Mouse (Mus musculus): ENCODE measurements around the gene Aadac. TPM values are rescaled to one million over a fixed set of nuclear protein-coding genes. Genes with fewer than 3 reads are reported as not detected.

The Aadac gene
- not detected in 2 replicates for polyA plus RNA-seq (2014; fragmentation: Nextera tagmentation; extraction: Ambion mirVana)

DNA sequence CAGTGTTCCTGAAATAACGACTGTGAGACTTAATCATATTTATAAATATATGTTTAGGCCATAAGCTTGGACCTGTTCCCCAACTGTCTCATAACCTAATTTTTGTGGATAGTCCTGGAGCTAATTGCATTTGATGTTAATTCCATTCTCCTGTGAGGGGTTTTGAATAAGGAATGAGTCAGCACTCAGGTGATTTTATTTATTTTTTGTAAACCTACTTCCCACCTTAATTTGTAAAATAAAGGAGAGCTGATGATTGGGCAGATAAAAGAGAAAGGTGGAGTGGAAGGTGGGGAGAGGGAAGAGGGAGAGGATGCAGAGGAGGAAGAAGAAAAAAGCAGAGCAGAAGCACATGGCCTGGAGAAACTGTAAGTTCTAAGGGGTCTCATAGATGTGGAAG is at the start of gene Aadac:
Gene Aadac, plus strand, starts transcription at position 301 of the 400 bp plus-strand sequence.
- no peaks in the 10 kb centered on the region for H3K9me3 ChIP-seq (ENCODE audit: control insufficient read depth, low read length)
- no peak within 1 kb of the TSS for H3K4me2 ChIP-seq (ENCODE audit: low read depth, low read length)
- WGBS: 86% methylated on average over 1 of the region's 1 CpGs
- no peaks in the 10 kb centered on the region for H3K27me3 ChIP-seq (ENCODE audit: control insufficient read depth, insufficient read depth, low read length)
- H3K9ac ChIP-seq (replicated peaks; ENCODE audit: low read depth, low read length): no peak within 1 kb of the TSS
- no peak within 1 kb of the TSS for H3K4me3 ChIP-seq (ENCODE audit: low read depth, low read length)
- H3K4me1 ChIP-seq (ENCODE audit: control insufficient read depth, insufficient read depth, low read length): no peaks in the 10 kb centered on the region
- ATAC-seq (ENCODE audit: low read depth): no peak
- H3K36me3 ChIP-seq (ENCODE audit: control insufficient read depth, insufficient read depth, low read length): no peaks in the 10 kb centered on the region
- no peak within 1 kb of the TSS for H3K27ac ChIP-seq (ENCODE audit: low read depth, low read length)

DNA sequence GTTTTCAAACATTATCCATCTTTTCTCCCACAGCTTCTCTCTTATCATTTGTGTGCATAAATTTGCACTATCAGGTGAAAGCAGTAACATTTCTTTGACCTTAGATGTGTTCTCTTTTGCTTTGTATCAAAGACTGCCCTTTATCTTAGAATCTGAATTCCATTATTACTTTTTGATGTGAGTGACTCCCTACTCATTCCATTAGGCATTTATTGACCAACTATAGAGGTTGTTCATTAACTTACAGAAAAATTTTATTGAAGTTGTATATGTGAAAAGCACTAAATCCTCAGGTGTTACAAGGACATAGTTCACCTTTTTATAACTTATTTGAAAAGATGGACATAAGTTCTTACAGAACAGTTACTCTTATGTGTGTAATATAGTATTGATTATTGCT is 21.9 kb upstream of the Aadac start:
- Histone ChIP-seq H3K27me3 (ENCODE audit: control insufficient read depth, insufficient read depth, low read length) (no peaks in the 10 kb centered on the region), H3K4me2 (ENCODE audit: low read depth, low read length) (no peak overlapping the region), H3K4me1 (ENCODE audit: control insufficient read depth, insufficient read depth, low read length) (no peaks in the 10 kb centered on the region), H3K9me3 (ENCODE audit: control insufficient read depth, low read length) (no peaks in the 10 kb centered on the region), H3K27ac (ENCODE audit: low read depth, low read length) (no peak overlapping the region), H3K4me3 (ENCODE audit: low read depth, low read length) (no peak overlapping the region), H3K36me3 (ENCODE audit: control insufficient read depth, insufficient read depth, low read length) (no peaks in the 10 kb centered on the region), H3K9ac (replicated peaks; ENCODE audit: low read depth, low read length) (no peak overlapping the region)
- ATAC-seq (ENCODE audit: low read depth): no peak

DNA sequence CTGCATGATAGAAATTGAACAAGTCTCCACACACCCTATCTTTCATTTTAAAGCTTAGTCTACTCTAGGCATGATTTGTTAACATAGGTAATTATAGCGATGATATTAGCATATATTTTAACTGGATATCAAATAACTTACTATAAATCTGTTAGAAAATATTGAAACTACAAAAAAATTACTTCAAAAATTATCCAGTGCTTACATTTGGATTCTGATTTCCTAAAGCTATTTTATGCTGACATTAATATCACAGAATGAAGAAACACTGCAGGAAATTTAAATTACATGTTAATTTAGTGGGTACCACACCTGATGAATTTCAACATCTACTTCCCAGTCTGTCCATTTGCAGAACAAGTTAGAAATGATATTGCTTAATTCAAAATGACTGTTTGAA is 19.1 kb upstream of the Aadac start, which contains the start of gene Aadacl2:
Gene Aadacl2, plus strand, starts transcription at position 301 of the 400 bp plus-strand sequence.
- Histone ChIP-seq H3K9me3 (ENCODE audit: control insufficient read depth, low read length) (no peaks in the 10 kb centered on the region), H3K27ac (ENCODE audit: low read depth, low read length) (no peak within 1 kb of the TSS), H3K27me3 (ENCODE audit: control insufficient read depth, insufficient read depth, low read length) (no peaks in the 10 kb centered on the region), H3K4me3 (ENCODE audit: low read depth, low read length) (no peak within 1 kb of the TSS), H3K4me1 (ENCODE audit: control insufficient read depth, insufficient read depth, low read length) (no peaks in the 10 kb centered on the region), H3K4me2 (ENCODE audit: low read depth, low read length) (no peak within 1 kb of the TSS), H3K9ac (replicated peaks; ENCODE audit: low read depth, low read length) (no peak within 1 kb of the TSS), H3K36me3 (ENCODE audit: control insufficient read depth, insufficient read depth, low read length) (no peaks in the 10 kb centered on the region)
- ATAC-seq (ENCODE audit: low read depth): no peak
- WGBS: 86% methylated on average over 1 of the region's 1 CpGs

DNA sequence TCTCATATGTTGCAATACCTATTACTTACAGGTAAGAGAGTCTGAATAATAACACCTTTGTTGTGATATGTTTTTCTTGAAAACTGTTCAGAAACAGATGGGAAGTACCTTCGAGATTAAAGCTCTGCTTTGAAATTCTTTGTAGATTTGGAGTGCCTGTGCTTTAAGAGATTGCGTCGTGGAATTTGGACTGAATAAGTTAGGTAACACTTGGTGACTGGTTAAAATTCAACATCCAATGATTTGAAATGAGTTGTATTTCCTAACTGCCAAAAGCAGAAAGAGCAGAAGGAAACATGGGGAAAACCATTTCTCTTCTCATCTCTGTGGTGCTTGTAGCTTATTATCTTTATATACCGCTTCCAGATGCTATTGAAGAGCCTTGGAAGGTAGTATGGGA is 6.0 kb downstream of the Aadac start:
- Histone ChIP-seq H3K36me3 (ENCODE audit: control insufficient read depth, insufficient read depth, low read length) (no peaks in the 10 kb centered on the region), H3K4me2 (ENCODE audit: low read depth, low read length) (no peak overlapping the region), H3K27ac (ENCODE audit: low read depth, low read length) (no peak overlapping the region), H3K27me3 (ENCODE audit: control insufficient read depth, insufficient read depth, low read length) (no peaks in the 10 kb centered on the region), H3K9ac (replicated peaks; ENCODE audit: low read depth, low read length) (no peak overlapping the region), H3K9me3 (ENCODE audit: control insufficient read depth, low read length) (no peaks in the 10 kb centered on the region), H3K4me3 (ENCODE audit: low read depth, low read length) (no peak overlapping the region), H3K4me1 (ENCODE audit: control insufficient read depth, insufficient read depth, low read length) (no peaks in the 10 kb centered on the region)
- no peak for ATAC-seq (ENCODE audit: low read depth)
- WGBS: 92% methylated on average over 4 of the region's 4 CpGs

DNA sequence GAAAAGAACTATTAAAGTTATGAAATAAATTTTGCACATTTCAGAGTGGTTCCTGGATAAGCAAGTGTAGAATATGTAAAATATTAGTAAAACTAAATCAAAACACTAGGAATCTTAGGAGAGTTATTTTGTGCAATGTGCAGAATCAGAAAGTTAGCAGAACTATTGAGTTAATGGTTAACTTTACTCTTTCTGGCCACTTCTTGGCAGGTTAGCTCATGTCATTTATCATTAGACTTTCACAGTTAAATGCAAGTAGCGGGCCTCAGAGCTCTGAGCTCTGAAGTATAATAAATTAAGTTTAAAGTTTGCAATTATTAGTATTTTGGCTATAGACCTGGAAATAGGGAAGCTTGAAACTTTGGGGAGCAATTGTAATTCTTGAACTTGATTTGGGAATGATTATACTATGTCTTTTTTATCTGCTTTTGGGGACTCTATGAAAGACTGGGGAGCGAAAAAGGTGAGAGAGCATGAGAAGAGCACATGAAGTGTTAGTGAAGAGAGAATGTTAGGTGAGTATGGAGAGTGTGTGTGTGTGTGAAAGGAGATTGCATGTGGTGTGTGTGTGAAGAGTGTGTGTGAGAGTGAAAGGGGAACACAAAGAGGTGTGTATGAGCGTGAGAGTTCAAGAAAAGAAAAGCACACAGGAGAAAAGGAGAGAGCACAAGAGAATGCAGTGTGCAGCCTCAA is 20.9 kb downstream of the Aadac start:
- Histone ChIP-seq H3K27ac (ENCODE audit: low read depth, low read length) (no peak overlapping the region), H3K27me3 (ENCODE audit: control insufficient read depth, insufficient read depth, low read length) (no peaks in the 10 kb centered on the region), H3K4me3 (ENCODE audit: low read depth, low read length) (no peak overlapping the region), H3K9me3 (ENCODE audit: control insufficient read depth, low read length) (no peaks in the 10 kb centered on the region), H3K4me1 (ENCODE audit: control insufficient read depth, insufficient read depth, low read length) (no peaks in the 10 kb centered on the region), H3K4me2 (ENCODE audit: low read depth, low read length) (no peak overlapping the region), H3K36me3 (ENCODE audit: control insufficient read depth, insufficient read depth, low read length) (no peaks in the 10 kb centered on the region), H3K9ac (replicated peaks; ENCODE audit: low read depth, low read length) (no peak overlapping the region)
- ATAC-seq (ENCODE audit: low read depth): no peak
- 78% methylated on average over 3 of the region's 3 CpGs for WGBS

DNA sequence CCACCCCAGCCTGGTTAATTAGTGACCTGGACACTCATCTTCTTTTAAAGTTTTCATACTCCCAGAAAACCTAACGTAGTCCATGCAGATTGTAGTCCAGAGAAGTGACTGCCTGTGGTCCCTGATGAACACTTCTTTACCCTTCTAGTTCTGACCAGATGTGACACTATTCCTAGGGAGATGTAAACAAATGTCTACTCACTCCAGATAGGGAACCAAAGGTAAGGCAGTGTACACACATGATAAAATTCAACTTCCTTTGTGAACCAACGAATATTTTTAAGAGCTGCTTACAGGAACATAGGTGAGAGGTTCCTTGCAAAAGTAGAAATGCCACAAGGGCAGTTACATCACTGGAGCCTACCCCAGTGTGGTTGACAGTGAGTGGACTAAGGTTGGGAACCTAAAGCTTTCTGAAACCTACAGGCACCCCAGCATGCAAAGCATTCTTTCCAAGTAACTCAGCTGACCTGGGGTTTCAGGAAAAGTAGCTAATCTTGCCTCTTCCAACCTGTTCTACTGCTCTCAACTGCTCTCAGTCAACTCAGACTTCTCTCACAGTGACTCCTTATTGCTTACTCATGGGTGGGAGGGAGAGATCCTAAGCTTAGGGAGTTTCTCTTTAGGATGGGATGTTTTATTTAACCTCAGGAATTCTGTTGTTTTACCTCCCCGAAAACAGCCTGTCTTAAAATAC is 27.9 kb downstream of the Aadac start:
- WGBS: 85% methylated on average over 3 of the region's 3 CpGs
- Histone ChIP-seq H3K9ac (replicated peaks; ENCODE audit: low read depth, low read length) (no peak overlapping the region), H3K4me1 (ENCODE audit: control insufficient read depth, insufficient read depth, low read length) (no peaks in the 10 kb centered on the region), H3K4me3 (ENCODE audit: low read depth, low read length) (no peak overlapping the region), H3K27me3 (ENCODE audit: control insufficient read depth, insufficient read depth, low read length) (no peaks in the 10 kb centered on the region), H3K4me2 (ENCODE audit: low read depth, low read length) (no peak overlapping the region), H3K27ac (ENCODE audit: low read depth, low read length) (no peak overlapping the region), H3K9me3 (ENCODE audit: control insufficient read depth, low read length) (no peaks in the 10 kb centered on the region), H3K36me3 (ENCODE audit: control insufficient read depth, insufficient read depth, low read length) (no peaks in the 10 kb centered on the region)
- ATAC-seq (ENCODE audit: low read depth): no peak

DNA sequence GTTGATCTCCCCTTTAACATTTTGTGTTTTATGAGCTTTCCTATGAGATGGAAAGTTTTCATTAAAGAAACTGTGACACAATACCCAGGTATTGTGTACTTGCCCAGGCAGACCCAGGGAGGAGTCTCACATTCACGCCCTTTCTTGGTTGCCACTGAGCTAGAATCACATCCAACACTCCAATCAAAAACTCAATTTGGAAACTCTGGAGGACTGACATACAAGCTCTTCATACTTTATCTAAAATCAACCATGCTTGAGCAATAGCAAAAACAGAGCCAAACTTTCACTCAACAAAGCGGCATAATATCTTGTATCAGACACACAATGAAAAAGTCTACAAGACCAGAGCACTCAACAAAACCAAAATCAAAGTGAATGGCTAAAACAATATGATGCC is 28.4 kb downstream of the Aadac start:
- no peak overlapping the region for H3K27ac ChIP-seq (ENCODE audit: low read depth, low read length)

DNA sequence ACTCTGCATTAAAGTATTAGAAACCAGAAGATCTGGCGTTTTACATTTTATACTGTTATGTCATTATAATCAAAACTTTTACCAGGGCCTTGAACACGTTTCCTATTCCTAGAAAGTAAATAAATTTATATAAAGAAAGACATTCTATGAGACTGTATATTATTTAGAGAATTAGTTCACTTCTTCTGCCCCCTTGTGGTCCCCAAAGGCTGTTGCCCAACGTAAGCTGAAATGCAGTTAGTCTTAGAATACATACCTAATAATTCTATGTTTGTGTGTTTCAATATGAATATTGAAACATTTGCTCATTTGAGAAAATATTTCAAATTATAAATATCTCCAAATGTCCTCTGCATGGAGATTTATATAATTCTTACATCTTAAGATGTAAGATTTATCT is 30.9 kb downstream of the Aadac start:
- Histone ChIP-seq H3K4me3 (ENCODE audit: low read depth, low read length) (no peak overlapping the region), H3K4me1 (ENCODE audit: control insufficient read depth, insufficient read depth, low read length) (no peaks in the 10 kb centered on the region), H3K9ac (replicated peaks; ENCODE audit: low read depth, low read length) (no peak overlapping the region), H3K27me3 (ENCODE audit: control insufficient read depth, insufficient read depth, low read length) (no peaks in the 10 kb centered on the region), H3K36me3 (ENCODE audit: control insufficient read depth, insufficient read depth, low read length) (no peaks in the 10 kb centered on the region), H3K27ac (ENCODE audit: low read depth, low read length) (no peak overlapping the region), H3K4me2 (ENCODE audit: low read depth, low read length) (no peak overlapping the region), H3K9me3 (ENCODE audit: control insufficient read depth, low read length) (no peaks in the 10 kb centered on the region)
- WGBS: 32% methylated on average over 3 of the region's 3 CpGs
- ATAC-seq (ENCODE audit: low read depth): no peak

More for the DNA sequence above, 28.4 kb downstream of the Aadac start:
- ATAC-seq (ENCODE audit: low read depth): no peak
- Histone ChIP-seq H3K4me2 (ENCODE audit: low read depth, low read length) (no peak overlapping the region), H3K9me3 (ENCODE audit: control insufficient read depth, low read length) (no peaks in the 10 kb centered on the region), H3K9ac (replicated peaks; ENCODE audit: low read depth, low read length) (no peak overlapping the region), H3K4me3 (ENCODE audit: low read depth, low read length) (no peak overlapping the region), H3K36me3 (ENCODE audit: control insufficient read depth, insufficient read depth, low read length) (no peaks in the 10 kb centered on the region), H3K4me1 (ENCODE audit: control insufficient read depth, insufficient read depth, low read length) (no peaks in the 10 kb centered on the region), H3K27me3 (ENCODE audit: control insufficient read depth, insufficient read depth, low read length) (no peaks in the 10 kb centered on the region)
- 94% methylated on average over 2 of the region's 2 CpGs for WGBS

DNA sequence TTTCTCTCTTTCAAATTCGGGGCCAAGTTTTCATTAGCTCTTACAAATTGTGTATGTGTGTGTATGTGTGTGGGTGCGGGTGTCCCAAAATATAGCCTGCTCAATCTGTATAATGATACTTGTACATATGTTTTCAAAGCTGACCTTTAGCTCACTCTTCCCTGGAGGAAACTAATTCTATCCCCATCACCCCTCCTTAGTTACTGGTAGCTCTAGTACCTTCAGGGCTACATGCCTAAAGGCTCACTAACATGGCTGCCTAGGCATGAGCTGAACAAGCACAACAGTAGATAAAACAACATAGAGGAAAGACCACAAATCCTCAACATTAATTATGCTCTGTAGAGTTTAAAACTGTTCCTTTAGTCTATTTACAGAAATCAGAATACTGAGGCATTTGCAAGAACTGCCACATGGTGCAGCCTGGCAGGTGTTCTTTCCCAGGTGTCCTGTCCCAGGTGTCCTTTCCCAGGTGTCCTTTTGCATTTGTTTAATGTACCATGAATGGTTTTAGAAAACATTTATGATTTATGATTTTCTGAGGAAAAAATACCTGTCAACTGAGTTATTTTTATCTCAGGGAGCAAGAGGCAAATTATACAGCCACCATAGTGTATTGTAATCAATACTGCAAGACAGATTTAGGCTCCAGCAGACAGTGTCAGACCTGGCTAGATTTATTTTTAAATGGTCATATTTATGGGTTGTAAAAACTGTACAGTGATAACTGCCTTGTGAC is 31.7 kb downstream of the Aadac start:
- H3K27ac ChIP-seq (ENCODE audit: low read depth, low read length): no peak overlapping the region
- no peaks in the 10 kb centered on the region for H3K27me3 ChIP-seq (ENCODE audit: control insufficient read depth, insufficient read depth, low read length)
- 80% methylated on average over 2 of the region's 2 CpGs for WGBS
- no peak overlapping the region for H3K4me3 ChIP-seq (ENCODE audit: low read depth, low read length)
- H3K4me1 ChIP-seq (ENCODE audit: control insufficient read depth, insufficient read depth, low read length): no peaks in the 10 kb centered on the region
- no peak overlapping the region for H3K9ac ChIP-seq (replicated peaks; ENCODE audit: low read depth, low read length)
- H3K9me3 ChIP-seq (ENCODE audit: control insufficient read depth, low read length): no peaks in the 10 kb centered on the region
- ATAC-seq (ENCODE audit: low read depth): no peak
- no peaks in the 10 kb centered on the region for H3K36me3 ChIP-seq (ENCODE audit: control insufficient read depth, insufficient read depth, low read length)
- H3K4me2 ChIP-seq (ENCODE audit: low read depth, low read length): no peak overlapping the region

Data from neural tube, embryonic 14.5 days (tissue).